Mouse (Mus musculus): ENCODE measurements around the gene Pafah1b2.

GRCm38 (mm10) chr9:46050203-46050602, 37.7 kb upstream of the Pafah1b2 start:
- TF ChIP-seq CTCF (conservative IDR thresholded peaks at IDR 0.05; ENCODE audit: low read length) (no peak), POU5F1 (IDR thresholded peaks at IDR 0.05; ENCODE audit: borderline replicate concordance, low read length) (no peak)

Data from E14TG2a.4 (cell line).